Mouse (Mus musculus) limb, embryonic 10.5 days (tissue): ENCODE results near the gene Ung. TPM values are rescaled to one million over a fixed set of nuclear protein-coding genes. Genes with fewer than 3 reads are reported as not detected.

Experiments
- DNase-seq: peaks from one replicate; pipeline ENCODE4 v3.0.0-alpha.2; 2017; ENCODE audit warnings: low spot score
- H3K27ac ChIP-seq: fragments of 300-500 bp; sonication (generic); 2 replicates; pipeline ENCODE4 v1.5.1; 2016; ENCODE audit warnings: mild to moderate bottlenecking
- H3K27me3 ChIP-seq: fragments of 300-500 bp; sonication (generic); 2 replicates; pipeline ENCODE4 v1.6.1; 2016; ENCODE audit warnings: low read depth, mild to moderate bottlenecking; ENCODE audit not compliant: poor library complexity, severe bottlenecking
- H3K36me3 ChIP-seq: fragments of 300-500 bp; sonication (generic); 2 replicates; pipeline ENCODE4 v1.6.1; 2016; ENCODE audit warnings: mild to moderate bottlenecking, moderate library complexity
- H3K4me1 ChIP-seq: fragments of 300-500 bp; sonication (generic); 2 replicates; pipeline ENCODE4 v1.6.1; 2016
- H3K4me3 ChIP-seq: fragments of 300-500 bp; sonication (generic); 2 replicates; pipeline ENCODE4 v1.5.1; 2016; ENCODE audit warnings: mild to moderate bottlenecking, moderate library complexity
- H3K9me3 ChIP-seq: fragments of 300-500 bp; sonication (generic); replicated peaks from 2 replicates; pipeline ENCODE4 v1.6.1; 2016; ENCODE audit warnings: mild to moderate bottlenecking
- WGBS: fragments of 180-500 bp; shearing (Covaris S2); methylation state at CpG from one replicate; pipeline ENCODE4 v1.1.7; 2016; 5-methylcytosine and 5-hydroxymethylcytosine counted together
- polyA plus RNA-seq: library from polyadenylated mRNA; unstranded; fragments of >200 nt; fragmentation: Nextera tagmentation; extraction: Ambion mirVana; gene quantifications from 2 replicates; pipeline ENCODE4 v1.2.1, GENCODE M21; 2016

The Ung gene
- polyA plus RNA-seq, 1 experiment from 2014 or later: 81.3 TPM

GRCm38 (mm10) chr5:114179541-114179940 lies 49.4 kb downstream of the Ung start:
- H3K27ac ChIP-seq: no peak overlapping the region
- H3K36me3 ChIP-seq: no peaks in the 10 kb centered on the region
- no peak overlapping the region for H3K4me3 ChIP-seq
- 90% methylated on average over 11 of the region's 11 CpGs for WGBS
- H3K9me3 ChIP-seq: no peaks in the 10 kb centered on the region
- no peaks in the 10 kb centered on the region for H3K27me3 ChIP-seq
- H3K4me1 ChIP-seq: peaks cover 18% of the 10 kb centered on the region
- DNase-seq: no peak

GRCm38 (mm10) chr5:114183493-114183892 lies 53.3 kb downstream of the Ung start:
- Histone ChIP-seq H3K27me3 (no peaks in the 10 kb centered on the region), H3K4me1 (0 out of 2 replicates have a peak, but pooled peaks cover 7% of the 10 kb centered on the region), H3K4me3 (no peak overlapping the region), H3K9me3 (no peaks in the 10 kb centered on the region), H3K27ac (no peak overlapping the region), H3K36me3 (no peaks in the 10 kb centered on the region)
- 80% methylated on average over 2 of the region's 2 CpGs for WGBS
- DNase-seq: no peak

- no peaks in the 10 kb centered on the region for H3K9me3 ChIP-seq
- H3K36me3 ChIP-seq: no peaks in the 10 kb centered on the region
Measured at GRCm38 (mm10) chr5:114187108-114187507, 56.9 kb downstream of the Ung start.

More at GRCm38 (mm10) chr5:114187108-114187507, 56.9 kb downstream of the Ung start:
- Histone ChIP-seq H3K4me3 (no peak overlapping the region), H3K27me3 (no peaks in the 10 kb centered on the region), H3K4me1 (peaks cover 13% of the 10 kb centered on the region), H3K27ac (no peak overlapping the region)
- DNase-seq: no peak
- WGBS: 61% methylated on average over 2 of the region's 2 CpGs

Other genes with a start within 250 kb of the Ung start
- 129 and 139 TPM in 2 replicates for gene Coro1c, start 221.6 kb upstream of the Ung start, polyA plus RNA-seq
- 13.6 and 16.4 TPM in 2 replicates for gene Ssh1, start 136.5 kb upstream of the Ung start, polyA plus RNA-seq
- gene Dao, start 126.7 kb upstream of the Ung start, polyA plus RNA-seq: not detected in 2 replicates
- 12.7 and 15.5 TPM in 2 replicates for gene Usp30, start 64.9 kb upstream of the Ung start, polyA plus RNA-seq
- 0.08 TPM in 1 of 2 replicates, not detected in the other for gene Svop, start 38.8 kb upstream of the Ung start, polyA plus RNA-seq
- 12.9 and 16.1 TPM in 2 replicates for gene Alkbh2, start 2.2 kb upstream of the Ung start, polyA plus RNA-seq
- 4.8 and 5.8 TPM in 2 replicates for gene Acacb, start 16.1 kb downstream of the Ung start, polyA plus RNA-seq
- gene Foxn4, start 143.4 kb downstream of the Ung start, polyA plus RNA-seq: not detected in 2 replicates
- 1.1 and 1.2 TPM in 2 replicates for gene Myo1h, start 158.8 kb downstream of the Ung start, polyA plus RNA-seq